Comparison of ENCODE assay signal across 12 mouse cellular contexts in genomic region chr2:70167944-70168935, GRCm38 (mm10).
DNase-seq lines count a peak whose midpoint lies in the region; ATAC-seq and TF ChIP-seq lines count a peak whose summit lies in the region.
"Had no signal": no experiment of that assay in that cellular context is flagged by ENCODE, and none has a peak within 500 bp of the region (broad histone marks: within the 10 kb centered on the region; RNA-seq: fewer than 3 reads in every experiment).

No protein-coding gene starts in this region.

- DNase-seq in adrenal gland, postnatal 14 days = peak; percentile 34
- peak; percentile 78 for DNase-seq in forebrain, embryonic 11.5 days (ENCODE audit: low spot score)
- peak; percentile 61 for DNase-seq in hindbrain, postnatal 0 days (ENCODE audit: low spot score)
- no peak for DNase-seq in B cell, adult 2 months
- no peak for DNase-seq in ovary, postnatal 36 days (ENCODE audit: low spot score)
- no peak for DNase-seq in cerebellum, adult 9-11 months
- DNase-seq: gastrocnemius, postnatal 36 days; kidney, postnatal 14 days; lung, embryonic 14.5 days had no signal

- H3K4me3 ChIP-seq in forebrain, embryonic 11.5 days (ENCODE audit: low read depth, low read length) = no peak overlapping the region
- no peak overlapping the region for H3K4me3 ChIP-seq in hindbrain, postnatal 0 days (ENCODE audit: low read length)
- no peak overlapping the region for H3K4me3 ChIP-seq in midbrain, embryonic 15.5 days
- H3K4me3 ChIP-seq: neural tube, embryonic 13.5 days had no signal

- TF ChIP-seq CTCF in hindbrain, postnatal 0 days (IDR thresholded peaks at IDR 0.05; ENCODE audit: low read depth) = peak; percentile 23; the same call in 1 of the 2 replicates

- 39% methylated on average over 17 of the region's 17 CpGs for WGBS in forebrain, embryonic 11.5 days
- 31% methylated on average over 17 of the region's 17 CpGs for WGBS in hindbrain, postnatal 0 days
- 37% methylated on average over 15 of the region's 17 CpGs for whole genome bisulfite sequencing in midbrain, embryonic 15.5 days

- H3K4me1 ChIP-seq in forebrain, embryonic 11.5 days (replicated peaks; ENCODE audit: control insufficient read depth, insufficient read depth, low read length) = peaks cover 2% of the 10 kb centered on the region; the same call in 1 of the 2 replicates
- peaks cover 5% of the 10 kb centered on the region; the same call in 1 of the 2 replicates for H3K4me1 ChIP-seq in hindbrain, postnatal 0 days (ENCODE audit: insufficient read depth, low read length)
- peaks cover 18% of the 10 kb centered on the region for H3K4me1 ChIP-seq in midbrain, embryonic 15.5 days

- H3K9ac ChIP-seq in forebrain, embryonic 11.5 days (ENCODE audit: low read length) = peak overlapping the region; percentile 3; the same call in 1 of the 2 replicates
- no peak overlapping the region for H3K9ac ChIP-seq in hindbrain, postnatal 0 days (replicated peaks; ENCODE audit: low read length)
- no peak overlapping the region for H3K9ac ChIP-seq in midbrain, embryonic 15.5 days
- H3K9ac ChIP-seq: lung, embryonic 14.5 days; neural tube, embryonic 13.5 days had no signal

- H3K27me3 ChIP-seq in forebrain, embryonic 11.5 days (ENCODE audit: control insufficient read depth, insufficient read depth, low read length) = no peaks in the 10 kb centered on the region
- no peaks in the 10 kb centered on the region for H3K27me3 ChIP-seq in hindbrain, postnatal 0 days (ENCODE audit: insufficient read depth, low read length)
- no peaks in the 10 kb centered on the region for H3K27me3 ChIP-seq in midbrain, embryonic 15.5 days (replicated peaks)
- H3K27me3 ChIP-seq: neural tube, embryonic 13.5 days had no signal

- peak overlapping the region; percentile 65; the same call in 1 of the 2 replicates for H3K27ac ChIP-seq in forebrain, embryonic 11.5 days (ENCODE audit: low read depth, low read length)
- H3K27ac ChIP-seq in hindbrain, postnatal 0 days = peak overlapping the region; percentile 33
- H3K27ac ChIP-seq in midbrain, embryonic 15.5 days = peak overlapping the region; percentile 64
- H3K27ac ChIP-seq: neural tube, embryonic 13.5 days had no signal

- H3K9me3 ChIP-seq in forebrain, embryonic 11.5 days (ENCODE audit: control insufficient read depth, low read length) = no peaks in the 10 kb centered on the region
- H3K9me3 ChIP-seq in hindbrain, postnatal 0 days (ENCODE audit: low read length) = no peaks in the 10 kb centered on the region
- H3K9me3 ChIP-seq in midbrain, embryonic 15.5 days = no peaks in the 10 kb centered on the region
- H3K9me3 ChIP-seq: neural tube, embryonic 13.5 days had no signal

- H3K36me3 ChIP-seq in forebrain, embryonic 11.5 days (ENCODE audit: control insufficient read depth, insufficient read depth, low read length) = no peaks in the 10 kb centered on the region
- no peaks in the 10 kb centered on the region for H3K36me3 ChIP-seq in hindbrain, postnatal 0 days (ENCODE audit: insufficient read depth, low read length)
- H3K36me3 ChIP-seq in midbrain, embryonic 15.5 days (replicated peaks) = no peaks in the 10 kb centered on the region
- H3K36me3 ChIP-seq: neural tube, embryonic 13.5 days had no signal

- ATAC-seq in forebrain, embryonic 11.5 days (replicated peaks; ENCODE audit: low FRiP score) = peak; percentile 92
- peak; percentile 88 for ATAC-seq in hindbrain, postnatal 0 days
- peak; percentile 84 for ATAC-seq in midbrain, embryonic 15.5 days (replicated peaks)
- ATAC-seq in monocyte, adult 5-6 weeks (replicated peaks; ENCODE audit: insufficient number of reproducible peaks, low FRiP score, low TSS enrichment, poor library complexity, severe bottlenecking) = no peak

- H3K4me2 ChIP-seq in forebrain, embryonic 11.5 days (ENCODE audit: low read depth, low read length, severe bottlenecking) = no peak overlapping the region
- H3K4me2 ChIP-seq in hindbrain, postnatal 0 days (ENCODE audit: low read depth, low read length) = 0 out of 2 replicates have a peak overlapping the region, but pooled peaks have one; percentile 2
- H3K4me2 ChIP-seq in midbrain, embryonic 15.5 days = peak overlapping the region; percentile 7; the same call in 1 of the 2 replicates
- H3K4me2 ChIP-seq: lung, embryonic 14.5 days; neural tube, embryonic 13.5 days had no signal

Comparison
In these comparisons a context has a peak if more than half of its experiments do, and no peak if none do; other contexts are left out.
1. DNase-seq: peak in adrenal gland, postnatal 14 days (single experiment), forebrain, embryonic 11.5 days (single experiment) and hindbrain, postnatal 0 days (single experiment); none in B cell, adult 2 months (0 of 2), ovary, postnatal 36 days (single experiment) and cerebellum, adult 9-11 months (single experiment).
2. Peak in every context shown above with its lines, with median percentiles within 50 percentile points of each other: H3K27ac ChIP-seq.